Mouse (Mus musculus) ES-Bruce4 (cell line): Measurements from ENCODE around the gene Napepld. TPM values are rescaled to one million over a fixed set of nuclear protein-coding genes. Genes with fewer than 3 reads are reported as not detected.
"Not testable (repeated sequence)": the region's sequence is repeated elsewhere in the genome, so short reads cannot be mapped to it uniquely, and the experiment has no call there.

Source experiments
- H3K27ac ChIP-seq: 2 replicates; pipeline ENCODE4 v1.5.1; 2012; ENCODE audit warnings: low read length, inconsistent platforms; ENCODE audit not compliant: insufficient read depth
- H3K27me3 ChIP-seq: 2 replicates; pipeline ENCODE4 v1.6.1; 2012; ENCODE audit warnings: mild to moderate bottlenecking, low read length, inconsistent platforms; ENCODE audit not compliant: control insufficient read depth, poor library complexity, insufficient read depth, severe bottlenecking
- H3K36me3 ChIP-seq: 2 replicates; pipeline ENCODE4 v1.6.1; 2012; ENCODE audit warnings: inconsistent platforms, mild to moderate bottlenecking, low read length, moderate library complexity; ENCODE audit not compliant: control insufficient read depth, poor library complexity, insufficient read depth, severe bottlenecking
- H3K4me1 ChIP-seq: one replicate; pipeline ENCODE4 v1.8.1; 2011; ENCODE audit warnings: low read length; ENCODE audit not compliant: control insufficient read depth, insufficient read depth
- H3K4me3 ChIP-seq: 2 replicates; pipeline ENCODE4 v1.5.1; 2011; ENCODE audit warnings: low read depth, mild to moderate bottlenecking, low read length
- H3K9ac ChIP-seq: 2 replicates; pipeline ENCODE4 v1.6.1; 2012; ENCODE audit warnings: low read depth, mild to moderate bottlenecking, inconsistent platforms; ENCODE audit not compliant: poor library complexity, severe bottlenecking
- H3K9me3 ChIP-seq: replicated peaks from 2 replicates; pipeline ENCODE4 v1.6.1; 2012; ENCODE audit warnings: mild to moderate bottlenecking, low read length, inconsistent platforms; ENCODE audit not compliant: control insufficient read depth, poor library complexity, insufficient read depth, severe bottlenecking
- CTCF ChIP-seq: IDR thresholded peaks from one replicate; pipeline ENCODE4 v1.8.1; 2011; ENCODE audit warnings: low read depth, low read length
- EP300 ChIP-seq: IDR thresholded peaks from 2 replicates; pipeline ENCODE4 v1.6.1; 2011; ENCODE audit warnings: low read depth, low read length; ENCODE audit not compliant: insufficient read depth
- POLR2A ChIP-seq: IDR thresholded peaks from one replicate; pipeline ENCODE4 v1.8.1; 2011; ENCODE audit warnings: low read length; ENCODE audit not compliant: insufficient read depth
- polyA plus RNA-seq: library from polyadenylated mRNA; stranded (reverse); fragments of >200 nt; gene quantifications from 2 replicates; pipeline ENCODE4 v1.2.4, GENCODE M21; 2011; ENCODE audit warnings: low read depth; ENCODE audit not compliant: missing spikeins, insufficient read depth, insufficient read length

Napepld gene
- polyA plus RNA-seq, 1 experiment: 6.4 TPM

DNA sequence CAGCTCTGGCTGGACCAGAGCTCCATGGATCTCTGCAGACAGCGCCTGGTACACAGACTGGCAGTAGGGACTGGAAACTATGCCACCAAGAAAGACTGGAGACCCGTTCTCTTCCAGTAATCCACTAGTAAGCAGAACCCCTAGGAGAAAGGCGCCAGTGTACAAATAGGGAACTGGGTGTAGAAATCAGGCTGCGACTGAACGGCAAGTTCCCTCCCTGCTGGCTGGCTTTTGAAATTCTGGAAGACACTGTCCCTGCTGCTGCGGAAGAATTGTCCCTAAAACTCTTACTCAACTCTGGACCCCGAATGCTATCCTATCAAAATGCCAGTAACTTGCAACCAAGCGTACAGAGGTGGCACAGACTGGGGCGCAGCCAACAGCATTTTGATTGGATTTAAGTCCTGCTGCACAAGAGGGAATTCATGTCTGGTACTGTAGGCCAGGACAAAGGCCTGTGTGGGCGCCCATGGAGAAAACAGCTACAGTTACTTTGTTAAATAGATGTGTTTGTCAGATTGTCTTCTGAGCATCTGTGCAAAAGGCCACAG lies 16.0 kb upstream of the Napepld start:
- TF ChIP-seq POLR2A (no peak), CTCF (no peak), EP300 (no peak)
- H3K27me3 ChIP-seq: no peaks in the 10 kb centered on the region
- no peak overlapping the region for H3K27ac ChIP-seq
- no peaks in the 10 kb centered on the region for H3K4me1 ChIP-seq
- no peaks in the 10 kb centered on the region for H3K36me3 ChIP-seq
- no peak overlapping the region for H3K9ac ChIP-seq
- no peaks in the 10 kb centered on the region for H3K9me3 ChIP-seq
- no peak overlapping the region for H3K4me3 ChIP-seq

DNA sequence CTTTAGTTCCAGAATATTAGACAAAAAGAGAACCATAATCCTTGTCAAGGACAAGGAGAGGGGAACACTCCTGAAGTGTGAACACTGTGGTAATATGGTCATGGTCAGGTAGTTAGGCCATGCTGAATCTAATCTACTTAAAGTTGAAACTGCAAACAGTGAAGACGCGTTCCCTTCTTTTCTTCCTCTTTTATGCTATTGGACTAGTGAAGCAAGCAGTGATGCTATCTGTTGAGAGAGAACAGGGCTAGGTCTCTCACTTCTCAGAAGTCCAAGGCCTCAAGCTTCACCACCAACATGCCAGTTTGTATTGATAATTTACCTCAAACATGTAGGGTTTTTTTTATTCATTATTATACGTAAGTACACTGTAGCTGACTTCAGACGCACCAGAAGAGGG lies 13.3 kb upstream of the Napepld start:
- Histone ChIP-seq H3K36me3 (no peaks in the 10 kb centered on the region), H3K4me1 (no peaks in the 10 kb centered on the region)
- TF ChIP-seq EP300 (no peak), CTCF (no peak), POLR2A (no peak)

DNA sequence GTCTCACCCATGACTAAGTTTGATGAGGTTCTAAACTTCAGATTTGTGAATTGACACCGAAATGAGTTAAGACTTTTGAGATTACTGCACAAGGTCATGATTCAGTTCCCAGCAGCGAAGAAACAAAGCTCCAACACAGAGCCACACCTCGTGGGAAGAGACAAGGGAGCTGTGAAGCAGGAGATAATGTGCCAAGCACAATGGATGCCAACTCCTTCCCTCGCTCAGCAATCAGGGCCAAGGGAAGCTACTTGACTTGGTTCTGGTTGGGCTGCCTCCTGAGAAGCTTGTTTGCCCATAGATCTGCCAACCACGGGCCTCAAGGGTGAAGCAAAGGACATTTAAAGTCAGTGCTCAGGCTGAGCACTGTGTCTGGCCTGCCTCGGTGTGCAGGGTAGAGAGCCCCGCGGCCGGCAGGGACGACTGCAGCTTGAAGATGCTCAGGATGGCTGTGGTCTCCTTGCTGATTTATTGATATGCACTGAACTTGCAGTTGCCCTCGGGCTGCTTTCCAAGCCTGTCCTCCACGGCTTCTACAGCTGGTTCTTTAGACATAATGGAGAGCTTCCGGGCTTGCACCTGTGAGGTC lies 11.0 kb upstream of the Napepld start:
- Histone ChIP-seq H3K27ac (no peak overlapping the region), H3K4me3 (no peak overlapping the region), H3K27me3 (no peaks in the 10 kb centered on the region; the same call in 1 of the 2 replicates), H3K9me3 (no peaks in the 10 kb centered on the region), H3K36me3 (no peaks in the 10 kb centered on the region), H3K9ac (no peak overlapping the region), H3K4me1 (no peaks in the 10 kb centered on the region)
- no peak for TF ChIP-seq EP300
- no peak for TF ChIP-seq POLR2A
- TF ChIP-seq CTCF: no peak

More for the DNA sequence above, 13.3 kb upstream of the Napepld start:
- H3K9me3 ChIP-seq: no peaks in the 10 kb centered on the region
- no peaks in the 10 kb centered on the region; the same call in 1 of the 2 replicates for H3K27me3 ChIP-seq
- H3K9ac ChIP-seq: no peak overlapping the region
- H3K27ac ChIP-seq: no peak overlapping the region
- no peak overlapping the region for H3K4me3 ChIP-seq

DNA sequence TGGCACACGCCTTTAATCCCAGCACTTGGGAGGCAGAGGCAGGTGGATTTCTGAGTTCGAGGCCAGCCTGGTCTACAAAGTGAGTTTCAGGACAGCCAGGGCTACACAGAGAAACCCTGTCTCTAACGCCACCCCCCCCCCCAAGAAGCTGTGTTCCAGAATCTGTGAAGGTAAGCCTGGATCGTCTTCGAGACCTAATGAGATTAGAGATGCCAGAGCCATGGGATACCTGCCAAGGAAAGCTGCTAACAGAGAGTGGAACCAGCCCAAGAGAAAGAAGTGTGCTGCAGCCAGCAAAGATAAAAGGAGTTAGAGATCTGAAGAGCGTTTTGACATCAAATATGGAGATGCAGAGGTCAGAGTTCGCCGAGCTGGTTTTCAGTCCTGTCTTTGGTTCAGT lies 6.8 kb upstream of the Napepld start:
- H3K9me3 ChIP-seq, H3K27ac ChIP-seq, H3K27me3 ChIP-seq, H3K9ac ChIP-seq, H3K4me1 ChIP-seq, H3K36me3 ChIP-seq, H3K4me3 ChIP-seq: not testable (repeated sequence)

DNA sequence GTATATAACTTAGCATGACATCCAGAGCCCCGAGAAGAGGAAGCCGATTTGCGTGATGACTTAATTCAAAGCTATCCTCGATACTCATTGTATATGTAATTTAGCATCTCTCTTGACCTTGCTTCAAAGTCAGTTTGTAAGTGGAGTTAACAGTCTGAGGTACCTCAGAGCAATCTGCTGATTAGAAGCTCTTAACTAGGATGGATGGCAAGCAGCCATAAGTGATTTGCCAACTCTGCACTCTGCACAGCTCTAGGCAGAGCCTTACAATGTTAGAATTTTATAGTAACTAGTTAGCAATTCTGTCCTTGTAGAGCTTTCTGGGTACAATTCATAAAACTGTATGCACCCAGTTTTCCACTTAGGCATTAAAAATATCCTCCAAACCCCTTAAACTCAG lies 5.3 kb upstream of the Napepld start:
- Histone ChIP-seq H3K4me3 (no peak overlapping the region), H3K4me1 (no peaks in the 10 kb centered on the region), H3K27ac (no peak overlapping the region), H3K9ac (no peak overlapping the region), H3K27me3 (no peaks in the 10 kb centered on the region; the same call in 1 of the 2 replicates), H3K36me3 (no peaks in the 10 kb centered on the region), H3K9me3 (peaks cover 2% of the 10 kb centered on the region; the same call in 1 of the 2 replicates)
- no peak for TF ChIP-seq POLR2A
- TF ChIP-seq CTCF: no peak
- TF ChIP-seq EP300: no peak

DNA sequence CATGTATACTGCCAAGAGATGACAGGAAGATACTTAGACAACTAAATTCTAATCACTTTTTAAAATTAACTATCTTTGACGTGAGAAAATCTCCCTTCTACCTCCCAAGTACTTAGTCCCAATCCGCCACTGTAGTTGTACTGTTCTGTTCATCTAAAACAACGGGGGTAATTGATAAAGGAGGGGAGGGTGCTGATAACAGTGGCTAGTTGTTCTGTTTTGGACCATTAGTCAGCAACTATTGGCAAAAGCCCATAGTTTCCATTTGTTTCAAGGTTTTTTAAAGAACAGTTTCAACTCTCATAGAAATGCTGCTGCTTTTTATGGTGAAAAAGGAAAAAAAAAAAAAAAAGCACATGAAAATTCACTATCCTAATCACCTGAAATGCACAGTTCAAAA lies 2.5 kb upstream of the Napepld start:
- H3K4me1 ChIP-seq: no peaks in the 10 kb centered on the region
- no peak overlapping the region for H3K27ac ChIP-seq
- H3K9me3 ChIP-seq: peaks cover 2% of the 10 kb centered on the region; the same call in 1 of the 2 replicates
- TF ChIP-seq EP300 (no peak), CTCF (no peak), POLR2A (no peak)
- no peaks in the 10 kb centered on the region for H3K27me3 ChIP-seq
- H3K36me3 ChIP-seq: no peaks in the 10 kb centered on the region
- no peak overlapping the region for H3K4me3 ChIP-seq
- H3K9ac ChIP-seq: no peak overlapping the region
